Mouse (Mus musculus) brain, embryonic 18.5 days (tissue): ENCODE data around the gene Mpped1.
A peak's percentile ranks its signal among the peaks of the same experiment; 100 is the strongest.

ENCODE experiments used
- DNase-seq: peaks from one replicate; pipeline ENCODE4 v3.0.0-alpha.2; 2012; ENCODE audit warnings: low read depth, low spot score

Gene Mpped1

GRCm38 (mm10) chr15:83883821-83884220 is 104.6 kb downstream of the Mpped1 start:
- no peak for DNase-seq

GRCm38 (mm10) chr15:83884291-83884690 is 105.0 kb downstream of the Mpped1 start:
- DNase-seq, result peak; percentile 45

DNA sequence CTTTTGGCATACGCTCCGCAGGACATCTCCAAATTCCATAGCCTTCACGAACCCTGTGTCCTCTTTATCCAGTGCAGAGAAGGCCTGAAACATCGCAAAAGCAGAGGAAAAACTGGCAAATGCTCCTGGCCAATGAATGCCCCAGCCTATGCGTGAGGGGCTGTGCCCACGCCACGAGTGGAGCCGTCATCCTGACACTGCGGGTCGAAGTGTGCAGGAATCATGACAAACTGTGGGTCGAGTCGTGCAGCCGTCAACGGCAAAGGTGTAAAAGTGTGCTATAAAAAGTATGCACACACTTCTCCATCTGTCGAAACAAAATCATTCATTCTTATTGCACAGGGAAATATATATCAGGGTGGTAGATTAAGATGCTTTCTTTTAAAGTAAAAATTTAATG is 113.6 kb downstream of the Mpped1 start:
- no peak for DNase-seq

DNA sequence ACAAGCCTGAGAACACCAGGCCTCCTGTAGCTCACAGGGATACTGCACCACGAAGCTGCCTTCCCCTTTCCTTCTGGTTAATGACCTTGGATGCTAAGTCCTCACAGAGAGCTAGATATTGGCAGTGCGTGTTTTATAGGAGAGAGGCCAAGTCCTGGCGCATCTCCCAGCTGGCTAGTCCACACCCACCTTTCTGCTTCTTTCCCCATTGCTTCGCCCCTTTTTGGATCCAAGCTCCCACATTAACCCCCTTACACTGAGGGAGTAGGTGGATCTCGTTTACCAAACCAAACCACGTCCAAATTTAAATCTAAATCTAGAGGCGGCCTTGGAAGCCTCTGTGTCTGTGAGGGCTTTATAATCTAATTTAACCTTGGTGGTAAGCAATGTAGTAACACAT is 115.0 kb downstream of the Mpped1 start:
- no peak for DNase-seq

DNA sequence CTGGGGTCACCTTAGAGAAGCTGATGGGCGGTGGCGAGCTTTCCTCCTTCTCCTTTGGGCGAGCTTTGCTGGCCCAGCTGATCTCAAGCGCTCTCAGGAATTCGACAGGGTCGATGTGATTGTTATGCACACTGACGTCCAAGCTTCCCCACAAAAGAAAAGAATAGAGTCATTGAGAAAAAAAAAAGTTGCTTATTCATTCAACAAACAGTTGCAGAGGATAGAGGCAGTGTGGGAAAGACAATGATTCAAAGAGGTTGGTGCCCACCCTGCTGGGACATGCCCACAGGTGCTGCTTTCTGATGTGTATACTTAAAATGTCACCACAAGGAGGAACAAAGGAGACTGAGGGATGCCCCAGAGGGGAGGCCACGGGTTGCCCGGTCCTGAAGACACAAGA is 116.7 kb downstream of the Mpped1 start:
- no peak for DNase-seq

- peak; percentile 67 for DNase-seq
Measured at GRCm38 (mm10) chr15:83897286-83897685, 118.0 kb downstream of the Mpped1 start.

GRCm38 (mm10) chr15:83906472-83906871 is 127.2 kb downstream of the Mpped1 start:
- peak; percentile 43 for DNase-seq
